Comparison of ENCODE assay signal across 11 mouse cellular contexts in genomic region chr1:45430520-45430919, GRCm38 (mm10).
DNase-seq lines count a peak whose midpoint lies in the region; ATAC-seq and TF ChIP-seq lines count a peak whose summit lies in the region.
"Had no signal": no experiment of that assay in that cellular context is flagged by ENCODE, and none has a peak within 500 bp of the region (broad histone marks: within the 10 kb centered on the region; RNA-seq: fewer than 3 reads in every experiment).

No protein-coding gene starts in this region.

- H3K27ac ChIP-seq in forebrain, embryonic 14.5 days (ENCODE audit: low read depth, low read length) = no peak overlapping the region
- H3K27ac ChIP-seq in forebrain, postnatal 0 days (ENCODE audit: low read depth, low read length) = no peak overlapping the region
- H3K27ac ChIP-seq in lung, embryonic 16.5 days (ENCODE audit: low read length) = no peak overlapping the region
- H3K27ac ChIP-seq: forebrain, embryonic 12.5 days; lung, embryonic 15.5 days had no signal

- H3K36me3 ChIP-seq in forebrain, embryonic 14.5 days (ENCODE audit: control insufficient read depth, insufficient read depth, low read length) = no peaks in the 10 kb centered on the region
- no peaks in the 10 kb centered on the region for H3K36me3 ChIP-seq in forebrain, postnatal 0 days (ENCODE audit: insufficient read depth)
- H3K36me3 ChIP-seq in lung, embryonic 16.5 days (ENCODE audit: control insufficient read depth, insufficient read depth, low read length) = peaks cover 4% of the 10 kb centered on the region; the same call in 1 of the 2 replicates
- H3K36me3 ChIP-seq: forebrain, embryonic 12.5 days had no signal

- ATAC-seq in forebrain, embryonic 14.5 days = no peak
- ATAC-seq in forebrain, postnatal 0 days = no peak
- ATAC-seq in lung, embryonic 16.5 days (ENCODE audit: low read depth) = 0 out of 2 replicates have a peak, but pooled peaks have one; percentile 47
- no peak for ATAC-seq in megakaryocyte, adult 5-6 weeks (ENCODE audit: poor library complexity, severe bottlenecking)

- H3K4me1 ChIP-seq in forebrain, embryonic 14.5 days (ENCODE audit: control insufficient read depth, insufficient read depth, low read length) = no peaks in the 10 kb centered on the region
- no peaks in the 10 kb centered on the region for H3K4me1 ChIP-seq in forebrain, postnatal 0 days (ENCODE audit: insufficient read depth)
- H3K4me1 ChIP-seq in lung, embryonic 16.5 days (replicated peaks; ENCODE audit: control insufficient read depth, insufficient read depth, low read length) = 0 out of 2 replicates have a peak, but pooled peaks cover 3% of the 10 kb centered on the region
- H3K4me1 ChIP-seq: forebrain, embryonic 12.5 days; lung, embryonic 15.5 days had no signal

- no peaks in the 10 kb centered on the region for H3K27me3 ChIP-seq in forebrain, embryonic 14.5 days (replicated peaks; ENCODE audit: control insufficient read depth, insufficient read depth, low read length)
- H3K27me3 ChIP-seq in forebrain, postnatal 0 days (ENCODE audit: insufficient read depth, low read length) = no peaks in the 10 kb centered on the region
- no peaks in the 10 kb centered on the region for H3K27me3 ChIP-seq in lung, embryonic 16.5 days (ENCODE audit: control insufficient read depth, insufficient read depth, low read depth, low read length)
- H3K27me3 ChIP-seq: forebrain, embryonic 12.5 days; lung, embryonic 15.5 days had no signal

- H3K9me3 ChIP-seq in forebrain, embryonic 14.5 days (replicated peaks; ENCODE audit: control insufficient read depth, low read length) = no peaks in the 10 kb centered on the region
- no peaks in the 10 kb centered on the region for H3K9me3 ChIP-seq in forebrain, postnatal 0 days (ENCODE audit: low read length)
- H3K9me3 ChIP-seq in lung, embryonic 16.5 days (ENCODE audit: control insufficient read depth, low read length) = no peaks in the 10 kb centered on the region
- H3K9me3 ChIP-seq: forebrain, embryonic 12.5 days; lung, embryonic 15.5 days had no signal

- no peak for TF ChIP-seq CTCF in forebrain, postnatal 0 days (IDR thresholded peaks at IDR 0.05; ENCODE audit: low read depth)

- no peak overlapping the region for H3K4me3 ChIP-seq in forebrain, embryonic 14.5 days (ENCODE audit: low read depth, low read length)
- H3K4me3 ChIP-seq in forebrain, postnatal 0 days (ENCODE audit: low read depth, low read length) = no peak overlapping the region
- H3K4me3 ChIP-seq in lung, embryonic 16.5 days (ENCODE audit: low read length) = no peak overlapping the region
- H3K4me3 ChIP-seq: forebrain, embryonic 12.5 days; lung, embryonic 15.5 days had no signal

- no peak overlapping the region for H3K9ac ChIP-seq in forebrain, embryonic 14.5 days (ENCODE audit: low read length)
- no peak overlapping the region for H3K9ac ChIP-seq in forebrain, postnatal 0 days
- no peak overlapping the region for H3K9ac ChIP-seq in lung, embryonic 16.5 days (ENCODE audit: low read length)
- H3K9ac ChIP-seq: forebrain, embryonic 12.5 days; lung, embryonic 15.5 days had no signal

- peak; percentile 4 for DNase-seq in forebrain, embryonic 14.5 days (ENCODE audit: low spot score)
- no peak for DNase-seq in forebrain, postnatal 0 days
- peak; percentile 59 for DNase-seq in Muller cell, postnatal 12 days (ENCODE audit: inconsistent ontology term)
- peak; percentile 66 for DNase-seq in gastrocnemius, postnatal 25 days
- no peak for DNase-seq in cerebellum, adult 8-10 months
- no peak for DNase-seq in spleen, adult 12 weeks (ENCODE audit: low spot score)
- DNase-seq: thymus, adult 18-20 months had no signal

- no peak overlapping the region for H3K4me2 ChIP-seq in forebrain, embryonic 14.5 days (ENCODE audit: low read length)
- no peak overlapping the region for H3K4me2 ChIP-seq in forebrain, postnatal 0 days (ENCODE audit: low read depth)
- H3K4me2 ChIP-seq in lung, embryonic 16.5 days (ENCODE audit: low read depth, low read length) = no peak overlapping the region
- H3K4me2 ChIP-seq: forebrain, embryonic 12.5 days; lung, embryonic 15.5 days had no signal

- WGBS in forebrain, embryonic 14.5 days = 87% methylated on average over 4 of the region's 4 CpGs
- 76% methylated on average over 4 of the region's 4 CpGs for WGBS in forebrain, postnatal 0 days
- 49% methylated on average over 4 of the region's 4 CpGs for WGBS in lung, embryonic 16.5 days

Comparison
In these comparisons a context has a peak if more than half of its experiments do, and no peak if none do; other contexts are left out.
1. DNase-seq: peak in forebrain, embryonic 14.5 days (single experiment), Muller cell, postnatal 12 days (single experiment) and gastrocnemius, postnatal 25 days (single experiment); none in forebrain, postnatal 0 days (single experiment), cerebellum, adult 8-10 months (single experiment) and spleen, adult 12 weeks (single experiment).